Mouse (Mus musculus) cerebellum, adult 2 months (tissue): Measurements from ENCODE around the gene Tcap.
"Not testable (repeated sequence)": the region's sequence is repeated elsewhere in the genome, so short reads cannot be mapped to it uniquely, and the experiment has no call there.

ENCODE experiments used
- CTCF ChIP-seq: fragments of 200-500 bp; IDR thresholded peaks from 2 replicates; pipeline ENCODE4 v1.5.1; 2011; ENCODE audit warnings: low read depth, mild to moderate bottlenecking, control low read depth, low read length, moderate library complexity, borderline replicate concordance; ENCODE audit not compliant: insufficient read depth
- POLR2A ChIP-seq: fragments of 200-500 bp; IDR thresholded peaks from 2 replicates; pipeline ENCODE4 v1.6.1; 2011; ENCODE audit warnings: low read length, control low read depth, borderline replicate concordance; ENCODE audit not compliant: insufficient read depth

DNA sequence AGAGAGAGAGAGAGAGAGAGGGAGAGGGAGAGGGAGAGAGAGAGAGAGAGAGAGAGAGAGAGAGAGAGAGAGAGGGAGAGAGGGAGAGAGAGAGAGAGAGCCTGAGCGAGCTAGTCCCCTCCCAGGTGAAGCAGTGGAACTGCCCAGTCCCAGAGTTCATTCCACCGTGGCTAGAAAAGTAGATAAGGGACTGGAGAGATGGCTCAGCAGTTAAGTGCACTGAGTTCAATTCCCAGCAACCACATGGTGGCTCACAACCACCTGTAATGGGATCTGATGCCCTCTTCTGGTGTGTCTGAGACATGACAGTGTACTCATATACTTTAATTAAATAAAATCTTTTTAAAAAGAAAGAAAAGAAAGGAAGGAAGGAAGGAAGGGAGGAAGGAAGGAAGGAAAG, 1.2 kb upstream of the Tcap start:
- 0 out of 2 replicates have a peak, but pooled peaks have one; percentile 4 for TF ChIP-seq CTCF
- TF ChIP-seq POLR2A = not testable (repeated sequence)
